ENCODE assay signal across 25 mouse cellular contexts in genomic region chr7:141822582-141823261, GRCm38 (mm10). TPM values are rescaled to one million over a fixed set of nuclear protein-coding genes. Genes with fewer than 3 reads are reported as not detected.
DNase-seq lines count a peak whose midpoint lies in the region; ATAC-seq lines count a peak whose summit lies in the region.
"Had no signal": no experiment of that assay in that cellular context is flagged by ENCODE, and none has a peak within 500 bp of the region (broad histone marks: within the 10 kb centered on the region; RNA-seq: fewer than 3 reads in every experiment).

No protein-coding gene starts in this region.

- WGBS in embryonic facial prominence, embryonic 11.5 days = 46% methylated on average over 4 of the region's 4 CpGs
- 65% methylated on average over 4 of the region's 4 CpGs for WGBS in embryonic facial prominence, embryonic 10.5 days
- 38% methylated on average over 4 of the region's 4 CpGs for WGBS in limb, embryonic 13.5 days
- 75% methylated on average over 4 of the region's 4 CpGs for WGBS in limb, embryonic 10.5 days
- 42% methylated on average over 4 of the region's 4 CpGs for WGBS in embryonic facial prominence, embryonic 12.5 days
- WGBS in stomach, embryonic 16.5 days = 27% methylated on average over 4 of the region's 4 CpGs

- H3K27ac ChIP-seq in embryonic facial prominence, embryonic 11.5 days (replicated peaks; ENCODE audit: low read depth, low read length) = no peak overlapping the region
- H3K27ac ChIP-seq in embryonic facial prominence, embryonic 10.5 days (replicated peaks) = no peak overlapping the region
- H3K27ac ChIP-seq in limb, embryonic 13.5 days = no peak overlapping the region; the same call in 1 of the 2 replicates
- H3K27ac ChIP-seq in limb, embryonic 10.5 days = no peak overlapping the region
- peak overlapping the region; percentile 32; the same call in 1 of the 2 replicates for H3K27ac ChIP-seq in embryonic facial prominence, embryonic 12.5 days
- peak overlapping the region; percentile 64; the same call in 1 of the 2 replicates for H3K27ac ChIP-seq in stomach, embryonic 16.5 days (ENCODE audit: low read length)
- H3K27ac ChIP-seq: forebrain, embryonic 12.5 days; heart, embryonic 10.5 days; hindbrain, embryonic 12.5 days; intestine, embryonic 15.5 days; limb, embryonic 12.5 days; liver, embryonic 15.5 days; midbrain, embryonic 15.5 days had no signal

- H3K4me2 ChIP-seq in embryonic facial prominence, embryonic 11.5 days (ENCODE audit: low read depth, low read length) = no peak overlapping the region
- no peak overlapping the region for H3K4me2 ChIP-seq in limb, embryonic 13.5 days (replicated peaks)
- H3K4me2 ChIP-seq in embryonic facial prominence, embryonic 12.5 days (replicated peaks) = no peak overlapping the region
- H3K4me2 ChIP-seq in stomach, embryonic 16.5 days (ENCODE audit: low read depth, low read length) = no peak overlapping the region
- H3K4me2 ChIP-seq: forebrain, embryonic 12.5 days; hindbrain, embryonic 12.5 days; intestine, embryonic 15.5 days; limb, embryonic 12.5 days; liver, embryonic 15.5 days; midbrain, embryonic 15.5 days had no signal

- DNase-seq in embryonic facial prominence, embryonic 11.5 days (ENCODE audit: low spot score) = peak; percentile 3
- no peak for DNase-seq in embryonic facial prominence, embryonic 10.5 days (ENCODE audit: low spot score)
- no peak for DNase-seq in limb, embryonic 10.5 days (ENCODE audit: low spot score)
- no peak for DNase-seq in right cerebral cortex, adult 2 months (ENCODE audit: low spot score in 2 of 2)
- no peak for DNase-seq in urinary bladder, postnatal 25 days (ENCODE audit: low spot score)
- DNase-seq: adrenal gland, postnatal 25 days; cerebellum, adult 2 months; heart, postnatal 14 days; lung, postnatal 14 days; thymus, adult 18-20 months; thymus, postnatal 4 days had no signal

- no peak overlapping the region for H3K9ac ChIP-seq in embryonic facial prominence, embryonic 11.5 days (replicated peaks; ENCODE audit: low read length)
- no peak overlapping the region for H3K9ac ChIP-seq in limb, embryonic 13.5 days
- H3K9ac ChIP-seq in embryonic facial prominence, embryonic 12.5 days = no peak overlapping the region
- no peak overlapping the region for H3K9ac ChIP-seq in stomach, embryonic 16.5 days (ENCODE audit: low read length)
- H3K9ac ChIP-seq: forebrain, embryonic 12.5 days; hindbrain, embryonic 12.5 days; intestine, embryonic 15.5 days; limb, embryonic 12.5 days; liver, embryonic 15.5 days; midbrain, embryonic 15.5 days had no signal

- H3K4me1 ChIP-seq in embryonic facial prominence, embryonic 11.5 days (ENCODE audit: control insufficient read depth, insufficient read depth, low read length) = no peaks in the 10 kb centered on the region
- peaks cover 4% of the 10 kb centered on the region for H3K4me1 ChIP-seq in embryonic facial prominence, embryonic 10.5 days
- H3K4me1 ChIP-seq in limb, embryonic 13.5 days = peaks cover 10% of the 10 kb centered on the region; the same call in 1 of the 2 replicates
- no peaks in the 10 kb centered on the region for H3K4me1 ChIP-seq in limb, embryonic 10.5 days
- H3K4me1 ChIP-seq in embryonic facial prominence, embryonic 12.5 days = peaks cover 5% of the 10 kb centered on the region; the same call in 1 of the 2 replicates
- peaks cover 17% of the 10 kb centered on the region for H3K4me1 ChIP-seq in stomach, embryonic 16.5 days (ENCODE audit: control insufficient read depth, insufficient read depth, low read length)
- H3K4me1 ChIP-seq: heart, embryonic 10.5 days; liver, embryonic 15.5 days; midbrain, embryonic 15.5 days had no signal

- H3K36me3 ChIP-seq in embryonic facial prominence, embryonic 11.5 days (replicated peaks; ENCODE audit: control insufficient read depth, insufficient read depth, low read depth, low read length) = no peaks in the 10 kb centered on the region
- H3K36me3 ChIP-seq in embryonic facial prominence, embryonic 10.5 days (replicated peaks) = no peaks in the 10 kb centered on the region
- no peaks in the 10 kb centered on the region for H3K36me3 ChIP-seq in limb, embryonic 13.5 days
- no peaks in the 10 kb centered on the region for H3K36me3 ChIP-seq in limb, embryonic 10.5 days
- no peaks in the 10 kb centered on the region for H3K36me3 ChIP-seq in embryonic facial prominence, embryonic 12.5 days
- H3K36me3 ChIP-seq in stomach, embryonic 16.5 days (ENCODE audit: control insufficient read depth, insufficient read depth, low read length) = no peaks in the 10 kb centered on the region
- H3K36me3 ChIP-seq: forebrain, embryonic 12.5 days; heart, embryonic 10.5 days; hindbrain, embryonic 12.5 days; intestine, embryonic 15.5 days; limb, embryonic 12.5 days; liver, embryonic 15.5 days; midbrain, embryonic 15.5 days had no signal

- H3K9me3 ChIP-seq in embryonic facial prominence, embryonic 11.5 days (replicated peaks; ENCODE audit: control insufficient read depth, low read length) = no peaks in the 10 kb centered on the region
- no peaks in the 10 kb centered on the region for H3K9me3 ChIP-seq in embryonic facial prominence, embryonic 10.5 days
- H3K9me3 ChIP-seq in limb, embryonic 13.5 days = no peaks in the 10 kb centered on the region
- H3K9me3 ChIP-seq in limb, embryonic 10.5 days (replicated peaks) = no peaks in the 10 kb centered on the region
- H3K9me3 ChIP-seq in embryonic facial prominence, embryonic 12.5 days = no peaks in the 10 kb centered on the region
- no peaks in the 10 kb centered on the region for H3K9me3 ChIP-seq in stomach, embryonic 16.5 days (replicated peaks; ENCODE audit: control insufficient read depth, low read length)
- H3K9me3 ChIP-seq: forebrain, embryonic 12.5 days; heart, embryonic 10.5 days; hindbrain, embryonic 12.5 days; intestine, embryonic 15.5 days; limb, embryonic 12.5 days; liver, embryonic 15.5 days; midbrain, embryonic 15.5 days had no signal

- ATAC-seq in embryonic facial prominence, embryonic 11.5 days (replicated peaks; ENCODE audit: insufficient number of reproducible peaks, low FRiP score, low TSS enrichment, low read depth) = no peak
- peak; percentile 44; the same call in 1 of the 2 replicates for ATAC-seq in limb, embryonic 13.5 days (ENCODE audit: low FRiP score, low read depth)
- ATAC-seq in embryonic facial prominence, embryonic 12.5 days (ENCODE audit: insufficient number of reproducible peaks, insufficient read depth, low FRiP score, low TSS enrichment) = peak; percentile 23; the same call in 1 of the 2 replicates
- ATAC-seq in stomach, embryonic 16.5 days (ENCODE audit: insufficient read depth, low FRiP score) = no peak; the same call in 1 of the 2 replicates
- ATAC-seq: intestine, embryonic 15.5 days; midbrain, embryonic 15.5 days had no signal

- no peaks in the 10 kb centered on the region for H3K27me3 ChIP-seq in embryonic facial prominence, embryonic 11.5 days (ENCODE audit: control insufficient read depth, insufficient read depth, low read length)
- H3K27me3 ChIP-seq in embryonic facial prominence, embryonic 10.5 days (replicated peaks; ENCODE audit: low read depth, poor library complexity, severe bottlenecking) = no peaks in the 10 kb centered on the region
- no peaks in the 10 kb centered on the region for H3K27me3 ChIP-seq in limb, embryonic 13.5 days
- H3K27me3 ChIP-seq in limb, embryonic 10.5 days (ENCODE audit: low read depth, poor library complexity, severe bottlenecking) = no peaks in the 10 kb centered on the region
- no peaks in the 10 kb centered on the region for H3K27me3 ChIP-seq in embryonic facial prominence, embryonic 12.5 days
- no peaks in the 10 kb centered on the region for H3K27me3 ChIP-seq in stomach, embryonic 16.5 days (ENCODE audit: control insufficient read depth, insufficient read depth, low read length)
- H3K27me3 ChIP-seq: forebrain, embryonic 12.5 days; hindbrain, embryonic 12.5 days; intestine, embryonic 15.5 days; limb, embryonic 12.5 days; midbrain, embryonic 15.5 days had no signal

- no peak overlapping the region for H3K4me3 ChIP-seq in embryonic facial prominence, embryonic 11.5 days (ENCODE audit: low read depth, low read length)
- no peak overlapping the region for H3K4me3 ChIP-seq in embryonic facial prominence, embryonic 10.5 days
- no peak overlapping the region for H3K4me3 ChIP-seq in limb, embryonic 13.5 days
- H3K4me3 ChIP-seq in limb, embryonic 10.5 days = no peak overlapping the region
- no peak overlapping the region for H3K4me3 ChIP-seq in embryonic facial prominence, embryonic 12.5 days
- H3K4me3 ChIP-seq in stomach, embryonic 16.5 days (replicated peaks; ENCODE audit: low read length) = no peak overlapping the region
- H3K4me3 ChIP-seq: forebrain, embryonic 12.5 days; heart, embryonic 10.5 days; hindbrain, embryonic 12.5 days; intestine, embryonic 15.5 days; limb, embryonic 12.5 days; liver, embryonic 15.5 days; megakaryocyte, embryonic 14.5 days; midbrain, embryonic 15.5 days had no signal

RNA-seq across cellular contexts. Expression of gene Muc5b, which starts 16.1 kb away (rescaled TPM):
- polyA plus RNA-seq in embryonic facial prominence, embryonic 11.5 days (2014; fragmentation: Nextera tagmentation; extraction: Ambion mirVana) = not detected in 2 replicates
- 0.01 TPM in 2 replicates for polyA plus RNA-seq in embryonic facial prominence, embryonic 10.5 days (2016; fragmentation: Nextera tagmentation; extraction: Ambion mirVana)
- polyA plus RNA-seq in limb, embryonic 13.5 days (2015; fragmentation: Nextera tagmentation; extraction: Ambion mirVana) = 0.03 TPM in 1 of 2 replicates, not detected in the other
- polyA plus RNA-seq in limb, embryonic 10.5 days (2016; fragmentation: Nextera tagmentation; extraction: Ambion mirVana) = 0.01 TPM in 2 replicates
- 0.01 and 0.03 TPM in 2 replicates for polyA plus RNA-seq in embryonic facial prominence, embryonic 12.5 days (2016; fragmentation: Nextera tagmentation; extraction: Ambion mirVana)
- polyA plus RNA-seq in stomach, embryonic 16.5 days (2015; fragmentation: Nextera tagmentation; extraction: Ambion mirVana) = 1.2 and 2.0 TPM in 2 replicates
- polyA plus RNA-seq: cerebellum, adult 2 months; cortical plate, adult 2 months; large intestine, adult 2 months had no signal

RNA-seq across cellular contexts. Expression of gene Muc5ac, which starts 34.0 kb away (rescaled TPM):
- not detected in 2 replicates for polyA plus RNA-seq in embryonic facial prominence, embryonic 11.5 days (2014; fragmentation: Nextera tagmentation; extraction: Ambion mirVana)
- polyA plus RNA-seq in embryonic facial prominence, embryonic 10.5 days (2016; fragmentation: Nextera tagmentation; extraction: Ambion mirVana) = not detected in 2 replicates
- polyA plus RNA-seq in limb, embryonic 13.5 days (2015; fragmentation: Nextera tagmentation; extraction: Ambion mirVana) = not detected in 2 replicates
- not detected in 2 replicates for polyA plus RNA-seq in limb, embryonic 10.5 days (2016; fragmentation: Nextera tagmentation; extraction: Ambion mirVana)
- not detected in 2 replicates for polyA plus RNA-seq in embryonic facial prominence, embryonic 12.5 days (2016; fragmentation: Nextera tagmentation; extraction: Ambion mirVana)
- 2.4 and 3.1 TPM in 2 replicates for polyA plus RNA-seq in stomach, embryonic 16.5 days (2015; fragmentation: Nextera tagmentation; extraction: Ambion mirVana)
- polyA plus RNA-seq: cerebellum, adult 2 months; cortical plate, adult 2 months; forebrain, embryonic 12.5 days; heart, embryonic 10.5 days; hindbrain, embryonic 12.5 days; intestine, embryonic 15.5 days; kidney, embryonic 14.5 days; limb, embryonic 12.5 days; liver, embryonic 15.5 days; midbrain, embryonic 15.5 days had no signal

Comparison
In these comparisons a context has a peak if more than half of its experiments do, and no peak if none do; other contexts are left out.
1. ATAC-seq: peak in limb, embryonic 13.5 days (single experiment) and embryonic facial prominence, embryonic 12.5 days (single experiment); none in embryonic facial prominence, embryonic 11.5 days (single experiment) and stomach, embryonic 16.5 days (single experiment).
2. H3K27ac ChIP-seq: peak in embryonic facial prominence, embryonic 12.5 days (single experiment) and stomach, embryonic 16.5 days (single experiment); none in embryonic facial prominence, embryonic 11.5 days (single experiment), embryonic facial prominence, embryonic 10.5 days (single experiment), limb, embryonic 13.5 days (single experiment) and limb, embryonic 10.5 days (single experiment).